Mouse (Mus musculus) liver, embryonic 14 days (tissue): ENCODE measurements around the gene Chrne. TPM values are rescaled to one million over a fixed set of nuclear protein-coding genes. Genes with fewer than 3 reads are reported as not detected.

Experiments used
- polyA plus RNA-seq: library from polyadenylated mRNA; depleted of rRNA; stranded (reverse); fragments of >200 nt; gene quantifications from 2 replicates; pipeline ENCODE4 v1.2.3, GENCODE M21; 2012; rRNA removed

Gene Chrne
- polyA plus RNA-seq, result 0.06 TPM in 1 of 2 replicates, not detected in the other

DNA sequence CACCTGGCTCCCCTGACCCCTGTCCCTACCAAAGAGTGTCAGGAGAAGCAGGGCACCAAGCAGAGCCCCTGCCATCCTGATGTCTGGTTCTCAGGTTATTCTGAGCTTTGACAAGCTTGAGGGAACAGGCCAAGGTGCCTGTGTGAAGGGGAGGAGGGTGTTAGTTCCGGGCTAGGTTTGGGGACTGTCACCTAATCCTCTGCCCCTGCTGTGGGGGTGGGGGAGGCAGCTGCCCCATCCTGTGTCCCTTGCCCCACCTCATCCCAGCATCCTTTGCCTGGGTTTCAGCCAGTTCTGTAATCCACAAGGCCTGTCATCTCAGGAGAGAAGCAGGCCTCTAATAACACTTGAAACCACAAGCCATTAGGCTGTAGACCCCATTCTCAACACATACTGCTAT lies at the start of gene Chrne:
Gene Chrne, minus strand, starts transcription at position 116 of the 400 bp plus-strand sequence.

DNA sequence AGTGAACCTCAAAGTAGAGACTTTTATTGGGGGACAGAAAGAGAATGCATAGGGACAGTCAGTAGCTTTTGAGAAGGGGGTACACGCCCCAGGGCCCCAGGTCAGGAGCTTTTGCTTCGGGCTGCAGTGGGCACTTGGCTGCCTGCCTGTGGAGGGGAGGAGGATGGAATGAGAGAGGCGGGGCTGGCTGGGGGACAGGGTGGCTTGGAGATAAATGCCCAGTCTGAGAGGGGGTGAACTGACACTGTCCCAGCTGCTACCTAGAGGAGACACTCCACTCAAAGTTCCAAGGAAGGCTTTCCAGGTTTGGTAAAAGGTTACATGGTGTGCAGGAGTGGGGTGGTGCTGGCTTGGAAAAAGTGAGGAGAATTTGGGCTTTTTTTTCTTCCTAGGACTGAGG lies 37.9 kb upstream of the Chrne start, which contains the start of gene Eno3:
Gene Eno3, plus strand, starts transcription at position 239 of the 400 bp plus-strand sequence.

GRCm38 (mm10) chr11:70654198-70654922 lies 35.3 kb upstream of the Chrne start, which contains the start of gene Pfn1:
Gene Pfn1, minus strand, starts transcription at chr11:70654644.

GRCm38 (mm10) chr11:70646691-70647650 lies 28.0 kb upstream of the Chrne start, which contains the start of the genes Rnf167 and Slc25a11:
Gene Rnf167, plus strand, starts transcription at chr11:70647235.
Gene Slc25a11, minus strand, starts transcription at chr11:70647479.

GRCm38 (mm10) chr11:70638714-70639278 lies 19.8 kb upstream of the Chrne start, which contains the start of gene Gp1ba:
Gene Gp1ba, plus strand, starts transcription at chr11:70639122.

GRCm38 (mm10) chr11:70615516-70616093 lies 3.4 kb downstream of the Chrne start, which contains the start of gene 4930544D05Rik:
Gene 4930544D05Rik, plus strand, starts transcription at chr11:70615848.

Other genes starting within 250 kb of the Chrne start
- 9.3 and 10.8 TPM in 2 replicates for gene Pelp1, start 209.2 kb downstream of the Chrne start, polyA plus RNA-seq
- 16.2 and 19.8 TPM in 2 replicates for gene Arrb2, start 186.6 kb downstream of the Chrne start, polyA plus RNA-seq
- 13.8 and 13.9 TPM in 2 replicates for gene Med11, start 167.3 kb downstream of the Chrne start, polyA plus RNA-seq
- 0.29 and 0.30 TPM in 2 replicates for gene Zmynd15, start 159.8 kb downstream of the Chrne start, polyA plus RNA-seq
- 0.85 and 1.2 TPM in 2 replicates for gene Cxcl16, start 159.2 kb downstream of the Chrne start, polyA plus RNA-seq
- gene Tm4sf5, start 114.0 kb downstream of the Chrne start, polyA plus RNA-seq, result 0.66 and 1.0 TPM in 2 replicates
- gene Vmo1, start 104.6 kb downstream of the Chrne start, polyA plus RNA-seq, result 0.23 and 0.41 TPM in 2 replicates
- gene Gltpd2, start 100.0 kb downstream of the Chrne start, polyA plus RNA-seq, result 8.8 and 10.9 TPM in 2 replicates
- gene Psmb6, start 93.8 kb downstream of the Chrne start, polyA plus RNA-seq, result 160 and 165 TPM in 2 replicates
- not detected in 2 replicates for gene Gm40193, start 86.3 kb downstream of the Chrne start, polyA plus RNA-seq
- 2.0 and 2.3 TPM in 2 replicates for gene Pld2, start 79.2 kb downstream of the Chrne start, polyA plus RNA-seq
- gene Mink1, start 56.3 kb downstream of the Chrne start, polyA plus RNA-seq, result 12.1 and 13.7 TPM in 2 replicates
- gene 4930544D05Rik, start 3.4 kb downstream of the Chrne start, polyA plus RNA-seq, result not detected in 2 replicates
- 3.2 and 4.8 TPM in 2 replicates for gene Gp1ba, start 19.9 kb upstream of the Chrne start, polyA plus RNA-seq
- gene Rnf167, start 28.0 kb upstream of the Chrne start, polyA plus RNA-seq, result 44.9 and 50.6 TPM in 2 replicates
- 34.1 and 39.6 TPM in 2 replicates for gene Slc25a11, start 28.3 kb upstream of the Chrne start, polyA plus RNA-seq
- gene Pfn1, start 35.4 kb upstream of the Chrne start, polyA plus RNA-seq, result 355 and 466 TPM in 2 replicates
- gene Eno3, start 38.0 kb upstream of the Chrne start, polyA plus RNA-seq, result 4.1 and 6.4 TPM in 2 replicates
- 48.0 and 50.2 TPM in 2 replicates for gene Spag7, start 50.2 kb upstream of the Chrne start, polyA plus RNA-seq
- gene Camta2, start 68.9 kb upstream of the Chrne start, polyA plus RNA-seq, result 2.2 and 3.1 TPM in 2 replicates
- gene Inca1, start 80.9 kb upstream of the Chrne start, polyA plus RNA-seq, result 0.77 and 0.98 TPM in 2 replicates
- 5.4 and 5.8 TPM in 2 replicates for gene Kif1c, start 81.3 kb upstream of the Chrne start, polyA plus RNA-seq
- gene Zfp3, start 145.0 kb upstream of the Chrne start, polyA plus RNA-seq, result 0.70 and 0.74 TPM in 2 replicates
- gene Scimp, start 193.4 kb upstream of the Chrne start, polyA plus RNA-seq, result 0.17 and 0.24 TPM in 2 replicates
- 4.3 and 4.5 TPM in 2 replicates for gene Rabep1, start 225.6 kb upstream of the Chrne start, polyA plus RNA-seq